Mouse (Mus musculus) ovary, postnatal 10 days (tissue): ENCODE measurements around the gene Otp.

Experiments used
- DNase-seq: peaks from one replicate; pipeline ENCODE4 v3.0.0; 2022; ENCODE audit warnings: low spot score

Gene Otp

DNA sequence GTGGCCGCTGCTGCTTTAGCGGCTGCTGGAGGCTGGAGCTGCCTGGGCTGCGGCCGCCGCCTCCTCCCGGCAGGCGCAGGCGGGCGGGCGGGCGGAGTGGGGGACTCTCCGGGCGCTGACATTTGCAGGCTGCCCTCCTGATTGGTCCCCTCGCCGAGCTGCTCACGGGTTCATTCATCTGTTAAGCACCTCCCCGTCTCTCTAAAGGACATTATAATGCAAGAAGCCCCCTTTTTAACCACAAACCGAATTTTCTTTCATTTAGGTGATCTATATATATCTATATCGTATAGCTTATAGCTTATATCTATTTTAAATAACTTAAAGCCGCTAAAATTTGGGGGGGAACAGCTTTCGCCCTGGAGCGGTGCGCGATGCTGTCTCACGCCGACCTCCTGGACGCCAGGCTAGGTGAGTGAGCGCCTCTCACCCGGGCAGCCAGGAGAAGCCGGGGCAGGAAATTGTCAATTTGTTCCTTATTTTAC lies at the start of gene Otp:
TSS of gene Otp (plus strand) at position 207 of the 485 bp plus-strand sequence.
- DNase-seq, result no peak

DNA sequence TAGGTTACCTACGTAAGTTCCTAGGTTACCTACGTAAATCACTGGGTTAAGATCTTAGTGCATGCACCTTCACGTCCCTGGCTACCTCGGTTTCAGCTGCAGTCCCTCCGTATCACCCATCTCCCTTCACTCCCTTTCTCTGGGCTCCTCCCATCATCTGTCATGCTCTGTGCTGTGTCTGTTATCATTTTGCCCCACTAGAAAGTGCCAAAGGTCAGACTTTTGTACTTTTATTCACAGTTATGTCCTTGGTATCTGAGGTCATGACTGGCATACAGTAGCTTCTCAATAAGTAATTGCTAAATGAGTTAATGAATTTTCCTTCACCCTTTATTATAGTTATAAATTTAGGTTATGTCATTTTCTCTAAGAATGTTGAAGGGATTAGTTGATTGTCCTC lies 49.0 kb upstream of the Otp start:
- no peak for DNase-seq

- no peak for DNase-seq
Measured at GRCm38 (mm10) chr13:94826986-94827385, 48.4 kb upstream of the Otp start.

DNA sequence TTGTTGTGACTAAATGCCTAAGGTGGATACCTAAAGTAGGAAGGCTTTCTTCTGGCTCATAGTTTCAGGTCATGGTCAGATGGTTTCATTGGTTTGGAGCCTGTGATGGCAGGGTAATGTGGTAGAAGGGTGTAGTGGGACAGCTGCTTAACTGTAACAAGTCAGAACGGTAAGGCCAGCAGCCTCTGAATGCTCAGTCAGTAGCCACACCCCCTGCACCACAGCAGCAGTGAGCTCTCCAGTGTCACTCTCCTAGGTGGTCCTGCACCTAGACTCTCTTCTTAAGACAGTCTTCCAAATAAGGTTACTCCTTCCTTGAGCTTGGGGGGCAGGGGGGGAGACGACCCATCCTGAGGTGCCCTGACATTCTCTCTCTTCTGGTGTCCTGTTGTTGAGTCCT lies 47.6 kb upstream of the Otp start:
- no peak for DNase-seq

DNA sequence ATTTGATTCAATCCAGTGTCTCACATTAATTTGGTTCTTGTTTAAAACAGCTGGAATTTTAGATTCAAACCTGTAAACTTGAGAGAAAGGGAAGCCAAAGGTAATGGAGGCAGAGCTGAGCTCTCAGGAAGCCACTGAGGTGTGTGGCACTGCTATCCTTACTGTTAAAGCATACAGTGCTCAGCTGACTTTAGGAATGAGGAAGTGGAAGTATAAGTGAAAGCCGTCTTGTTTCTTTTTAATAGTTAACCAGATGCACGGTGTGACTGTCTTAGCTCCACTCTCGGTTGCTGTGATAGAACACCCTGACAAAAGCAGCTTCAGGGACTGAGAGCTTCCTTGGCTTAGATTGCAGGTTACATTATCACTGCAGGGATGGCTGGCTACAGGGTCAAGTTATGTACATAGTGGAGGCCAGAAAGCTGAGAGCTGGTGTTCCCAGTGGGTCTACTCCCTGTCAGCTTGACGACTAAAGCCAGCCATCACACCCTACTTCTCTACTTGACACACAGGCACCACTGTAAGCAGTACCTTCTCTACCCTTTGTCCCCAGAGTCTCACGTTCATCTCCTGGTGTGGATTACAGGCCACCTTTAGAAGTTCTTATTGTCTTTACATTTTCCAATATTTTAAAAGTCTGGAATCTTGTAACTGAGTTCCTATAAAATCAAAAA lies 37.2 kb upstream of the Otp start:
- DNase-seq, result no peak

DNA sequence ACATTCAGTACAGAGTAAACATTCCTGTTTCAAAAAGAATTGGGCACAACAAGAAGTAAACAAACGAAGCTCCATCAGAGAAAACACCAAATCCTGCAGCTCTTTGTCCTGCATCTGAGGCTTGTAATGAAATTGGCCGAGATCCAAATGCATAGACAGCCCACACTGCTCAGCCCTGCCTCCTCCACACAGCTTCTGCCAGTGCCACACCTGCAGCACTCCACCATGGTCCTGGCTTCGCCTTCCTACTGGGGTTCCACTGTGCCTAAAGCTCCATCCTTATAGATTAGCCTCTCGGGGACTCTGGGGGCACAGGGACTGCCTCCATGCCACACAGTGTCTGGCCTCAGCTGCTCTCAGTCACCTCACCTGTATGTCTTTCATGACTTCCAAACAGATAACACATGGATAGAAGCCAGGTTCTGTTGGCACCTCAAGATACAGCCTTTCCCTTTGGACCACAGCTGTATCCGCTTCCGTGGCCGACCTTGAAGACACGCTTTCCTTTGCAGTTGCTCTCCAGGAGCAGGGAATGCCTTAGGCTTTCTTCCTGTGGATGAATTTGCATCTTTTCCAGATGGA lies 36.6 kb upstream of the Otp start:
- DNase-seq, result no peak

DNA sequence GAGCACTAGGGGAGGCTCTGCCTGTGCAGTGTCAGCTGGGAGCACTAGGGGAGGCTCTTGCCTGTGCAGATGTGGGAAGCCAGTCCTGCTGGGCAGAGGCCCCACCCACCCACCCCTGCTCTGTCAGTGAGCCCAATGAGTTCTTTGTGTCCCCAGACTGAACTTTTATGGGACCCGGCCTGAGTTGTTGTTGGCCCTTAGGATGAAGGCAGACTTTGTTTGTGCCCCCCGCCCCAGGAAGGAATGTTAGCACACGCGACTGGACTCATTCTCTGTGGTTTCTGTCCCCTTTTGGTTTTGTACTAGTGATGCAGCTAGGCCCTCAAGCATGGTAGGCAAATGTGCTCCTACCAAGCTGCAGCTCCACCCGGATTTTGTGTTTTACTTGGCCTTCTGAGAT lies 32.2 kb upstream of the Otp start:
- DNase-seq, result no peak

DNA sequence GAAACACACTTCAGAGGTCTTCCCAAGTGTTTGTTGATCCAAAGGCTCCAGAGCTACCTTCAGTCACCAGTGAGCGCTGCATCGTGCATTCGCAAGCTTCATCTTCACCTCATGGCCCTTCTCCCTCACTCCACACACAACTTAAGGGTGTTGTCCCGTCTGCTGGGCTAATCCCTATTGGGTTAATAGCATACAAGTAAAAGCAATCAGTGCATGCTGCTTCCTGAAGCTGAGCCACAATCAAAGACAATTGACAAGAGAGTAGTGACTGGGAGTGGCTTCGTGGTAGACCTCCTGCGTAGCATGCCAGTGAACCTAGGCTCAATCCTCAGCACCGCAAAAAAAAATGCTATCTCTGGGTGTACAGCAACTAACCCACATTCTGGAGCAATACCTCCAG lies 27.5 kb upstream of the Otp start:
- DNase-seq, result no peak

DNA sequence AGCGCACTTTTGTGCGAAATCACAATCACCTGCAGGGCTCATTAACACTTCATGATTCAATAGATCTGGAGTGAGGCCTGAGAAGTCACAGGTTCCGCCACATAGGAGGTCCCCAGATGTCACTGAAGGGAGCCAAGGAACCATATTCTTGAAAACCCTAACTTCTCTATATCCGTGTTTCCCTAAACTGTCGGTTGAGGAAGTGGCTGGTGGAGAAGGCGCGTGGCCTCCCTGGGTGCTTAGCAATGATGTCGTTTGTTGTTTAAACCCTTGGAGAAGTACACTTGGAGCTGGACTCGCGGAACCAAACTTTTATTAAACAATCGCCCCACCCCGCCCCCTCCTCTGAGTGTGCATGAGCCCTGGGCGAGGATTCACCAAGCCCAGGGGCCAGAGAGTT lies 26.1 kb upstream of the Otp start:
- DNase-seq, result no peak

GRCm38 (mm10) chr13:94858016-94858575 lies 17.3 kb upstream of the Otp start:
- DNase-seq, result no peak

DNA sequence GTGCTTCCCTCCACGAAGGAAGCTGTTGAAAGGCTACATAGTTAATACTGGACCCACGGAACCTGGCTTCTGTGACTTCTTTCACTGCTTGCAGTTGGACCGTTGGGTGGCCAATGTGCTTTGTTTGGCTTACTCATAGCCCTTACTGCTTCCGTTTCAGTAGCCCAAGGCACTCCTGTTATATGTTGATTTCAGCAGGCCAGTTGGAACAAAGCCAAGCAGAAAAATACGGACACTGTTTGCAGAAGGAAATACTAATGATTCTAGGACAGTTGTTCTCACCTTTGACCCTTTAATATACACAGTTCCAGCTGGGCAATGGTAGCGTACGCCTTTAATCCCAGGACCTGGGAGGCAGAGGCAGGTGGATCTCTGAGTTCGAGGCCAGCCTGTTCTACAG lies 16.1 kb upstream of the Otp start:
- no peak for DNase-seq

DNA sequence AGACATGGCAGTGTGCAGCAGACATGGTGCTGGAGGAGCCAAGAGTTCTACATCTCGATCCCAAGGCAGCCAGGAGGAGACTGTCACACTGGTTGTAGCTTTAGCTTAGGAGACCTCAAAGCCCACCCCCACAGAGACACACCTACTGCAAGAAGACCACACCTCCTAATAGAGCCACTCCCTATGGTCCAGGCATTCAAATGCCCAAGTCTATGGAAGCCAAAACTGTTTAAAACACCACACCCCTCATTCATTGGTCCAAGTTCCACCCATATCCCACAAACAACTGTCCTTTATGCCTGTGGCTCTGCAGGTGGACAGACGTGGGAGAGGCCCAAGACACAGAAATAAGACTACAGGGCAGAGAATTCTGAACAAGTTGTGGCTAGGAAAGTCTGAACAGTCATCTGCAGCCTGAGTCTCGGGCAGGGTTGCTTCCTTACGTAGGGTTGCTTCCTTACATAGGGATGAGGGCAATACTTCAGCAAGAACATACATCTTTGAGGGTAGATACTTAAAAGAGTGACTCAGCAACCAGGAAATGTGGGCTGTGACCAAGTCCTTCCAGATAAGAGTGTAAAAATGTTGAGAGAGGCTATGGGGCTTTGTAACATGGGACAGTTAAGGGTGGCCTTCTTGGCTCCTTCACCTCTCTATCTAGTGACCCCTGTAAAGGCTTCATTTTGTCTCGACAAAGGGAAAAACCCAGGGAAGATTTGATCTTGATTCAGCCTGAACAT lies 12.7 kb upstream of the Otp start:
- DNase-seq, result no peak

DNA sequence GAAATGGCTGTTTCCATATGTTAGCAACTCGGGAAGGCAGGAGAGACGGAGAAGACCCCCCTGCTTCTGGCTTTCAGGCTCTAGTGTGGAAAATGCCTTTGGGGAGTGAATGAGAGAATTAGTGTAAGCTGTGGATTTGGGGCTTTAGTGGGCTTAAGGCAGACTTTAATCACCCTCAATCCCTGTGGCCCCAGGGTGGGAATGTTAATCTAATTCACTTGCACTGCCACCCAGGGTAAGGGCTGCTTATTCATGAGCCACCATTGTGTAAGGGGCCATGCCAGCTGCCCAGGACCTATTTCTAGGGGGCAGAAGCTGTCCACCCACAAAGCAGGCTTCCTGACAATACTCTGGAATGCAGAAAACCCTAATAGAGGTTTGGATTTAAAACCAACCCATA lies 8.5 kb upstream of the Otp start:
- no peak for DNase-seq

DNA sequence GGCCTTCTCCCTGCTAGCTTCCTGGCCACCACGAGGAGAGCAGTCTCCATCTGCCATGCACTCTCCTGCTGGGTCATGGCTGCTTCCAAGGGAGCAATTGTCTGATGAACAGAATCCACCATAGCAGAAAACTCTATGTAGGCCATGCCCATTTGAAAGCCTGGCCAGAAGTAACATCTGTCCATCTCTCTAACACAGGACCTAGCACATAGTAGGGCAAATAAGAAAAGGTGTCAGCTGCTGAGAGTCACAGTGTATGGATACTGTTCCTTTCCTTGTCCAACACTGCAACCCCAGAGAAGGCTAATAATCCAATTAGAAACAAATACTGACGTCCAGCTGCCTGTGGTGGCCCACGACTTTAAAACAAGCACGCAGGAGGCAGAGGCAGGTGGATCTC lies 7.6 kb upstream of the Otp start:
- DNase-seq, result no peak

GRCm38 (mm10) chr13:94868478-94868950 lies 6.9 kb upstream of the Otp start:
- DNase-seq, result no peak

DNA sequence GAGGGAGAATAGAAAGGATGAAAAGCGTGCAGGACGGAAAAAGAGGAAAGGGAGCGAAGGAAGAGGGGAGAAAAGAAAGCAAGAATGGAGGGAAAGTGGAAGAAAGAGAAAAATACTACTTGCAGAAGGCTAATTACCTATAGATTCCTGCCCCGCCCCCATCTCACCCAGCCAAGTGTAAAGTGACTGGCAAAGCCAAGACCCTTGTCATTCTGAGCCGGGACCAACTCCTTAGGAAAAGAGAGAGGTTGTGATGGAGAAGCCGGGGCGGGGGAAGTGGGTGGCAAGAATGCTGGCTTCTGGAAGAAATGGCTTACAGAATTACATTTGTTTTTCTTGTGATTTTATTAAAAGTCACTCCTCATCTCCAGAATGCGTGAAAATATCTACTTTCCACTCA lies 5.9 kb upstream of the Otp start:
- no peak for DNase-seq

DNA sequence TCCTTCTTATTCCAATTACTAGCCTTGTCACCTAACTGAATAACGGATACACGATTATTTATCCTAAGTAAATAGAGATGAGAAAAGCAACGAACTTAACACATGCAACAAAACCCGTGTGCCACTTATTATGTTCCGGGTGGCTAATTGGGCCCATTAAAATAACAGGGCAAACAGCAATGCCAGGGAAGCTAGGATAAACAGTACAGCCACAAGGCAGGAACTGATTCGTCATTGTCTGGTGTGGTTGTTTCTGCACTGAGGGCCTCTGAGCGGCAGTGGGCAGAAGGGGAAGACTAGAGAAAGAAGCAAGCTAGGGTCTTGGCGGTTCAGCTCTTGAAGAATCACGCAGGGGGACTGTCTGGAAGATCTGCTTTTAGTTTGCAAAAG lies 5.3 kb upstream of the Otp start:
- DNase-seq, result no peak

DNA sequence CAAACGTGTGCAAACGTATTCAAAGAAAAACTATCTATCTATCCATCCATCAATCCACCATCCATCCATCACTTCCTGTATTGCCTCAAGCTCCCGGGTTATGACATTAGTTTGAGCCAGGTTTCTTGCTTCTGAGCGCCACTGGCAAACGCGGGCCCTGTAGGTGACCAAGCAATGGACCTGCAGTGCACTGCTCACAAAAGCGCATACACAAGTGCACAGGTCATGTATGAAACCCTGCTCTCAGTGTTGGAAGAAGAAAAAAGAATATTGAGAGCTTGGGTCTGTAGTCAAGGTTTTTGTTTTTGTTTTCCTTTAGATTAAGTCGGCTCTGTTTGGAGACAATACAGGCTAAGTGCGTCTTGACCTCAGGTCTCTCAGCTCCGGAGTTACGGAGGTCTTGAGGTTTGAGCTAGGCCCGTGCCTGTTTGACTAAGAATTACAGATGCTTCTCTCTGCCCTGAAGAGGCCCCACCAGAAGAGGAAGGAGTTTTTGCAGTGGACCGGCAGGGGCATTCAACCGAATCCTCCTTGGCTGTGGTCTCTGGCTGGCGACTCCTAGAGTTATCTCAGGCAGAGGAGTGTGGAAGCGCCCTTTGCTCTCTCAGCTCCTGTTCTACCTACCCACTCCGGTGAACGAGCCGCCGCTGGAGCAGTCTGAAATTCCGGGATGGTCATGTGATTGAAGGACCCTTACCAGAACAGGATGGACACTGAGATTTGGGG lies 4.8 kb upstream of the Otp start:
- no peak for DNase-seq

GRCm38 (mm10) chr13:94871806-94872320 lies 3.5 kb upstream of the Otp start:
- no peak for DNase-seq

- DNase-seq, result no peak
Measured at GRCm38 (mm10) chr13:94872439-94872838, 3.0 kb upstream of the Otp start.

DNA sequence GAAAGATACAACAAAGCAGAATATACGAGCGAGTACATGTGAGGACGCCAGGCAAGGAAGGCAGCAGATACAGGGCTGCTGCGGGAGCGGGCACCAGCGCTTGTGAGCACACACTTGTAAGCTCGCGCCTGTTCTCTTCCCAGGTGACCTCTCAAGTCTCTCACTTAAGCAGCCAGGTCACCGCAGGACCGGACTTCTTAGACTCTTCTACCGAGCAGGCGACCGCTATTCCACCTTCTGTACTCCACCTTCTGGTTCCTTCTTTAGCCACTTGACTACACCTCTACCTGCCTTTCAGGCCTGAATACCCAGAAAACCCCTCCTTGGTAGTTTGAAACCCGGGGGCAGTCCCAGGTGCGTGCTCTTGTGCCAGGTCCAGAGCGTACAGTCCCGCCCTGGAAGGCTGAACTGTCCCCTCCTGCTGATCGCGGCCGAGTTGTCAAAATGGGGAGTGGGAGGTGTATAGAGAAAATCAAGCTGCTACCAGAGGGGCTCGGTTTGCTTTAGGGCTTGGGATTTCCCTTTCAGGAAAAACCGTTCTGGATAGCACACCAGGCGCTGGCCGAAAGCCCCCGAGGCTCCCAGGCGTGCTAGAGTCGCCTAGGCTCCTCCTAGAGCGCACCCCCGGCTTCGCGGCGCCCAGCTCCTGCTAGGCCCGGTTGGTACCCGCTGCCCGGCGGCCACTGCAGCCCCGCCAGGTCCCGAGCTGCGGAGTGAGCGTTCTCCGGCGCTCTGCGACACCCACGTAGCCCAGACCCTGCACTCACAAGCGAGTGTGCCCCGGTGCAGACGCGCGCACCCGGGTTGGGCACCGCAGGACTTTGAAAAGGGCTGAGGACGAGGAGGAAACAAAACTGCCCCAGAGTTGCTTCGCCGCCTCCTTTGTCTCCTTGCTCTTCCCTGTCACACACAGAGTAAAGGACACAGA lies 2.0 kb upstream of the Otp start:
- DNase-seq, result no peak
